Mouse (Mus musculus) layer of hippocampus, adult 2 months (tissue): ENCODE data around the gene Cbx1. TPM values are rescaled to one million over a fixed set of nuclear protein-coding genes. Genes with fewer than 3 reads are reported as not detected.
"Not testable (repeated sequence)": the region's sequence is repeated elsewhere in the genome, so short reads cannot be mapped to it uniquely, and the experiment has no call there.

Experiments used
- DNase-seq, 2 experiments: peaks; one replicate each; pipeline ENCODE4 v3.0.0; 2022; ENCODE audit warnings: low spot score in 2 of 2
- H3K27ac ChIP-seq: fragments of 200-600 bp; 2 replicates; pipeline ENCODE4 v1.8.1; 2022
- H3K4me3 ChIP-seq: fragments of 200-600 bp; 2 replicates; pipeline ENCODE4 v1.8.1; 2022; ENCODE audit warnings: mild to moderate bottlenecking
- CTCF ChIP-seq: fragments of 200-600 bp; conservative IDR thresholded peaks from 2 replicates; pipeline ENCODE4 v1.8.1; 2022; ENCODE audit warnings: antibody characterized with exemption, mild to moderate bottlenecking, moderate library complexity
- total RNA-seq, 2 experiments: library from RNA; stranded (reverse); gene quantifications; 2 replicates each; pipeline ENCODE4 v1.2.3; 2021

The Cbx1 gene
- total RNA-seq, 2 experiments from 2014 or later: 44.6 to 47.4 TPM

DNA sequence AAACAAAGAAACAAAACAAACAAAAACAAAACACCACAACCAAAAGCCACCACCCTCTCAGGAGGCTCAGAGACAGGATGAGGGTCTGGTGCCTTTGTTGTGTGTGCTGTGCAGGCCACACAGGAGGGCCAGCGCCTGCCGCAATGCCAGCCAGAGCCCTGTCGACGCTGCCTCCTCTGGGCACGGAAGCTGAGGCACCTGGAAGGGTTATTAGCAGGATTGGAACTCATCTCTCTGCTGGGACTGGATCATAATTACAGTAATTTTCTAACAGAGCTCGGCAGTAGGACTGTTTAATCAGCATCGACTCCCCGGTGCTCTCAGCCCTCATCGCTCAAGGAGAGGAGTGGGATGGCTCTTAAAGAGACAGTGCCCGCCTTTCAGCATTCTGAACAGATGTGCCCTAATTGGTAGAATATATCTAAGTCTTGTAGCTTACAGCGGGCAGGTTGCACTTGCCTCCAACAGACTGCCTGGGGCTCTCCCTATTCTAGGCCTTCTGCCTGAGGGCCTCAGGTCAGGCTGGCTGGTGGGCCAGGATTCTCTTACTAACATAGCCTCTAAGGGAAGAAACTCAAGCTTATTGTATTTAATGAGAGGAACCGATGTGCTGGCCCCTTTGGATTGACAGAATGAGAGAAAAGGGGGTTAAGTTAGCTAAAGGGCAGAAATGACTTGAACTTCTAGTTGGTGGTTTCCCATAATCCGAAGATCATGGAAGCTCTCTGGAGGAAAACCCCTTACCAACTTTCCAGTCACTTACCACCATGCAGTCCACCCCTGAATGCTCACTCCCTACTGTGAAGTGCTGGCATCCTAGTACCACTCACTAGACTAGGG, 24.2 kb upstream of the Cbx1 start:
- Histone ChIP-seq H3K4me3 (no peak overlapping the region), H3K27ac (peak overlapping the region; percentile 64)
- DNase-seq: no peak
- no peak for TF ChIP-seq CTCF

DNA sequence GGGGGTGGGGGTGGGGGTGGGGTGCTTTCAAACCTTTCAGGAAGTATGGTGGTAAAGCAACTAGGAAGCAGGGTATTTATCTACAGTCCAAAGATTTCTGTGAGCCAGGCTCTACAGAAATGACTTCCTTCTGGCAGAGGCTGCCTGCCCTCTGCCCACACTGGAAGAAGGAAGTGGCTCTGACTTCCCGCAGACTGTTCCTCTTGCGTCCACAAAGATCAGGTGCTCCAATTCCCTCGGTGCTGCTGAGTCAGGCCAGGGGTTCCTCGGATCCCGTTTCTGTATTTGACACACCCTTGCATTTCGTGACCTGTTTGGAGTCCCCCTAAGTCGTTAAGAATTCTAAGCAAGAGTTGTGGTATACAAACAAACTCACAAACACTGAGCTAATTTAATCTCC, 23.3 kb upstream of the Cbx1 start:
- DNase-seq: no peak
- no peak for TF ChIP-seq CTCF
- H3K27ac ChIP-seq: peak overlapping the region; percentile 77
- H3K4me3 ChIP-seq: no peak overlapping the region

DNA sequence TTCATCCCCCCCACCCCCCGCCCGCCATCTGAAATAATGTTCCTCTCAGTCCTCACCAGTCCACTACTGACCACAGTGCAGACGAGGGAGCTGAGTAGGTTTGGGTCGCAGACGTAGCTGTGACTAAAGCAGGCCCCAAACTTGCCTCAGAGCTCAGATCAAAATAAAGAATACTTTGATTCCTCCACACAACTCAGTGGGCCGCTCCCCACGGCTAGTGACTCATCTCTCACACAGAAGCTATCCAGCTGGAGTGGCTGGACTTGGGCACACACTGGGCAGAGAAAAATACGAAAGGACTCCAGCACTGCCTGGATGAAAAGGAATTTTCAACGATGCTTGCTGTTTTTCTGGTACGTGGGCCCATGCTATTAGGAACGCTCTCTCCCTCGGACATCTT, 22.4 kb upstream of the Cbx1 start:
- DNase-seq: no peak
- Histone ChIP-seq H3K27ac (peak overlapping the region; percentile 77), H3K4me3 (no peak overlapping the region)
- TF ChIP-seq CTCF: no peak

DNA sequence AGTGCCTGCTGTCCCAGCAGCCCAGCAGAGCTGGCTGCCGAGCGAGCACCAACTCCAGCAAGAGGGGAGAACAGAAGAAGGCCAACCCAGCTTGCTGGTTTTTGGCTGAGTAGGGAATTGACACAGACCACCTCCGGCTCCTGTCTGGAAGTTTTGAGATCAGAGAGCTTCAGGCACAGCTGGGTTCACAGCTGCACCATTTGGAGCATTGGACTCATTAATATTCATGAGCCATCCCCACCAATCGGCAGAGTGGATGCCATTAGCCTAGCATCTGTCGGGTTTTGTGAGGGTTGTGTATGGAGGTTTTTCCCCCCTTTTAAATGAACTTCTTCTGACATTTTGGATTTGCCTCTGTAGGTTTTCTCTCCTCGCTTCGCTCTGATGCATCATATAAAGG, 21.8 kb upstream of the Cbx1 start:
- TF ChIP-seq CTCF: no peak
- Histone ChIP-seq H3K4me3 (no peak overlapping the region; the same call in 1 of the 2 replicates), H3K27ac (peak overlapping the region; percentile 77)
- DNase-seq: peak in 1 of 2 experiments; percentile 51

DNA sequence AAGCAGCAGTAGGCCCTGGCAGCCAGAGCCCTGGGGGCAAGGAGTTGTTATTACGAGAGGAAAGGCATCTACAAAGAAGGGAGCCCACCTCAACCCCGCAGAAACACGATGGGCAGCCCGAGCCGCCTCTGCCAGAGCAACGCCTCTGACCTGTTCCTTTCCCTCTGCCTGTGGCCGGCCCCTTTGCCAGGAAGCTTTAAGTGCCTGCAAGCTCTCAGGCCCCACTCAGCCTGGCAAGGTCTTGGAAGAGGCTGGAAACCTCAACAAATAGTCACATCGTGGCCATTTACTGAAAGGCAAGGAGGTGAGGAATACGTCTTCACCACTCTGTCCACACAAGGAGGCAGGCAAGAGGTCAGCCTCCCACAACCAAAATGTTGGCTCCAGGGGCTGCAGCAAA, 20.7 kb upstream of the Cbx1 start:
- H3K4me3 ChIP-seq: no peak overlapping the region
- peak overlapping the region; percentile 77 for H3K27ac ChIP-seq
- no peak for TF ChIP-seq CTCF
- no peak for DNase-seq

DNA sequence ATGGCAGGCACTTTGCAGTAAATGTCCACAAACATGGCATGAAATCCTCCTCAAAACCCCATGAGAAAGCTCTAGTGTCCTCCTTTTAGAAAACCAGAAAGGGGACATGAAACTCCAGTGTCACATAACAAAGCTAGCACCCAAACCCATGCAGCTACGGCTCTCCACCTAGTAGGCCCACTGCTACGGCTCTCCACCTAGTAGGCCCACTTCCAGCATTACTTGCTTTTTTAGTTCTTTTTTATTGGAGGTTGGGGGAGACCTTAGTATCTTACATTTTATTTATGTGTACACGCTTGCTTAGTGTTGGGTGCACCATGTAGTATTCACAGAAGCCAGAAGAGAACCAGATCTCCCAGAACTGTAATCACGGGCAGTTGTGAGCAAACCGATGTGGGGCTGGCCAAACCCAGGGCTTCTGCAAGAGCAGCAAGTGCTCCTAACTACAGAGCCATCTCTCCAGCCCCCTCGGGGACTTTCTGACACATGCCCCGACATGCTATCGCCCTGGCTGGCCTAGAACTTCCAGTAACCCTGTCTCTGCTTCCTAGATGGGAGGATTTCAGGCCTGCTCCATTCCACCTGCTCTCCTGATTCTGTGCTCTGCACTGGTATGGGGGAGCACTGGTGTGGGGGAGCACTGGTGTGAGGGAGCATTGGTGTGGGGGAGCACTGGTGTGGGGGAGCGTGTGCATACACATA, 17.5 kb upstream of the Cbx1 start:
- no peak for TF ChIP-seq CTCF
- no peak overlapping the region for H3K27ac ChIP-seq
- H3K4me3 ChIP-seq: no peak overlapping the region
- DNase-seq: no peak

DNA sequence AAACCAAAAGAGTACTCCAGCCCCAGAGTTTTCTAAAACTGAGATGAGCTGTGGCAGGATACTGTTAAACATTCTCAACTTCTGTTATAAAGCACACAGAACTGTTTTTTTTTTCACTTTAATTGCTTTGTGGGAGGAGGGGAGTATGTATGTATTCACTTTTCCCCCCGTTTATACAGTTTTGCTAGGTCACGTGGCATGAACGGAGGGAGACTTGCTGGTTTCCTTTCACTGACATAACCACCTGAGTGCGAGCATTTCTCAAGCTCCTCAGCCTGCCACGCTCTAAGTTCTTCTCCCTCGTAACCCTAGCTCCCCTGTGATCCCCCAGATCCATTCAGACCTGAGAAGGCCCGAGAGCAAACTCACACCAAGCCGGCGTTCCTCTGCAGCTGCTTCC, 16.5 kb upstream of the Cbx1 start:
- DNase-seq: no peak
- TF ChIP-seq CTCF: no peak
- Histone ChIP-seq H3K4me3 (no peak overlapping the region), H3K27ac (no peak overlapping the region)

DNA sequence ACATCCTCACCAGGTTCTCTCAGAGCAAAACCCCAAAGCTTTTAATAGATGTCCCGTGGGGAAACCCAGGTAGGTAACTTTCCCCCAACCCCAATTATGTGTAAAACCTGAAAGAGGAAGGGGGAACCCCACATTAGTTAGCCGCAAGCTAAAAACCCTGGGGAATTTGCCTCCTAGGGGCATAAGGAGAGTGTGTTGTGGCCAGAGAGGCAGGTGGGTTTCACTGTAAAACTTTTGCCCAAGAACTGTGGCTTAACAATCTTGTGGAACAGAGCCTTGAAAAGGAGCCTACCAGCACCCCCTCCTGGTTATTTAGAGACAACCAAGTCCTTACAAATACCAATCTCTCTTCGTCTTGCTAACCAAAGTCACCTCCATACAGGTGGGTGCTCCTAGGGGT, 14.4 kb upstream of the Cbx1 start:
- H3K4me3 ChIP-seq: peak overlapping the region; percentile 3
- TF ChIP-seq CTCF: peak; percentile 64
- DNase-seq: no peak
- peak overlapping the region; percentile 61 for H3K27ac ChIP-seq

DNA sequence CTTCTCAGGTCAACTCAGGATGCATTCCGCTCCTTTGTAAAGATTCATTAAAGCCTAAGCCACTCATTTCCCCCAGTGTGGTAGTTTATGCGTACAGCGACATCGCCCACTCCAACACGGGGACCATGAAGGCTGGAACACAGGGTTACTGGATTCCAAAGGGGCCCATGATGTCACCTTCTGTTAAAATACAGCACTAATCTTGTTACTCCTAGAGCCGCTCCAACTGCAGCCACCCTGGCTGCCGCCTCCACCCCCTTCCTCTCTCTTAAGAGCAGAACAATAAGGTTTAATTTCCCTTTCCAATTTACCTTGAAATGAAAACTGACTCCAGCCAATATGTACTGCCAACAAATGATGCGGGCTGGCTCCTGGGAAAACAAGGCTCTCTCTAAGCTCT, 13.9 kb upstream of the Cbx1 start:
- no peak for DNase-seq
- TF ChIP-seq CTCF: no peak
- Histone ChIP-seq H3K27ac (peak overlapping the region; percentile 61), H3K4me3 (peak overlapping the region; percentile 3)

DNA sequence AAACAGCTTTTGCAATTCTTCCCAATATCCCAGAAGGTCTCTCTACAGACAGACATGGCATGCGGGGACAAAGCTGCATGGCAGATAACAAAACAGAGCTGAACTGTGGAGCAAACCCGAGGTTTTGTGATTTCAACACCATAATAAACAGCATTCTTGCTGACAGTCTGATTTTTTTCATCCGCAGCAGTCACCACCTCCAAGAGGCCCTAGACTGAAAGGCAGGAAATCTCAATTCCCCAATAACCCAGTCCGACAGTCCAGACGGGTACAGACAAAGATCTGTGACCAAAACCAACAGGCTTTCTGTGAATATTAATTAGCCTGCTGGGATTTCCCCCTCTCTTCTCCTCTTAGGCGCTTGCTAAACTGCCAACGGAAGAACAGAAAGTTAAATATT, 13.3 kb upstream of the Cbx1 start:
- DNase-seq: no peak
- Histone ChIP-seq H3K4me3 (peak overlapping the region; percentile 3), H3K27ac (peak overlapping the region; percentile 61)
- no peak for TF ChIP-seq CTCF

DNA sequence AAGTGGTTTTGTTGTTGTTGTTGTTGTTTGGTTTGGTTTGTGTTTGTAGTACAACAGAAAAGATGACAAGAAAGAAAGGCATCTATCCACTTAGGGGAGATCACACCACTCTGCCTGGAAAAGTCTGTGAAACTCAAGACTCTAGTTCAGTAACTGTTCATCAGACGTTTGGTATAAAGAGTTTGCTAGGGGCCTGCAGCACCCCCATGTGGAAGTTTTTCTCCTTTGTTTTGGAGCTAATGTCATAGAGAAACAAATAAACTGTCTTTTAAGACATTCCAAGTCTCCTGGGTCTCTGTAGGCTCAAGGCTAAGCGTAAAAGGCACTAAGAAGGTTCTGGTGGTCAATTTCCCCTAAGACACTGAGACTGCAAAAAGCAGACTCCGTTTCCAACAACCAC, 12.9 kb upstream of the Cbx1 start:
- H3K4me3 ChIP-seq: no peak overlapping the region; the same call in 1 of the 2 replicates
- DNase-seq: no peak
- TF ChIP-seq CTCF: peak; percentile 72
- H3K27ac ChIP-seq: peak overlapping the region; percentile 83

DNA sequence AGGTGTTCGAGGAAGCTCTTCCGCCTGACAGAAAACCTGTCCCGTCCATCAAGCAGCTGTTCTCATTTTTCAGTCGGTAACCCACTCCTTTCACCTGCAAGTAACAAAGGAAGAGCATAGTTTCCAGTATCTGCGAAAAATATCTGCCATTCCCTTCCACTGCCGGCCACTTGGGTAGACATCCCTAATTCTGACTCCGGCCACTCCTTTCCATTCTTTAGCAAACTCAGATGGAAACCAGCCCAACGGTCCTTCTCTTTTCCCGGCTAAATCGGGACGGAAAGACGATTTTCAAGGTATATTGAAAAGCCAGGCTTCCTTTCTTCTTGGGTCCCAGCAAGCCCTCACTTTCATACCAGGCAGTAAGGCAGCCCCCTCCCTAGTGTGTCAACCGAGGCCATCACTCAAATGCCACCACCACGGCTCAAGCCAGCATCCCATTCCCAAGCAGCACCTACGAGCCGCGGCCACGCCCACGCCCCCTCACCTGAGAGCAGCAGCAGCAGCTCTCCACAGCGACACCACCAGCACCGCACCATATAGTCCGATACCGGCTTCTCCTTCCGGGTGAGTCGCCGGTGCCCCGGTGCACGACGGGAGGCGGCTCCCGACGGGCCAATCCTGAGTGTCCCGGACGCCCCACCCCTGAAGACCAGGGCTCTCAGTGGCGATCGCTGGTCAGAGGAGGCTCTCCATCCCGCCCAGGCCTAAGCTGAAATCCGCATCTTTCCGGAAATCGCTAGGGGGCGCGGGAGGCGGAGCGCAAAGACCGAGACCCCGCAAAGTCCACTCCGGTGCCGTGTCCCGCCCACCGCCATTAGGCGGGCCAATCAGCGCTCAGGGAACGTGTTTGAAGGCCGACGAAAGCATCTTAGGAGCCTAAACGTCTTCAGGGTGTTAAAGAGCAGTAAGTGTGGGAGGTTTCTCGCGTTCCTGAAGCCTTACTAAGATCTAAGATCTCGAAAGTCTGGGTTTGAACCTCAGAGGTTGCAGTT, 11.7 kb upstream of the Cbx1 start, which contains the start of gene Snx11:
TSS of gene Snx11 (minus strand) at position 592 of the 995 bp plus-strand sequence.
- peak within 1 kb of the TSS; percentile 75 for H3K4me3 ChIP-seq
- TF ChIP-seq CTCF: peak; percentile 86
- H3K27ac ChIP-seq: peak within 1 kb of the TSS; percentile 83
- peak; percentile 99 for DNase-seq

DNA sequence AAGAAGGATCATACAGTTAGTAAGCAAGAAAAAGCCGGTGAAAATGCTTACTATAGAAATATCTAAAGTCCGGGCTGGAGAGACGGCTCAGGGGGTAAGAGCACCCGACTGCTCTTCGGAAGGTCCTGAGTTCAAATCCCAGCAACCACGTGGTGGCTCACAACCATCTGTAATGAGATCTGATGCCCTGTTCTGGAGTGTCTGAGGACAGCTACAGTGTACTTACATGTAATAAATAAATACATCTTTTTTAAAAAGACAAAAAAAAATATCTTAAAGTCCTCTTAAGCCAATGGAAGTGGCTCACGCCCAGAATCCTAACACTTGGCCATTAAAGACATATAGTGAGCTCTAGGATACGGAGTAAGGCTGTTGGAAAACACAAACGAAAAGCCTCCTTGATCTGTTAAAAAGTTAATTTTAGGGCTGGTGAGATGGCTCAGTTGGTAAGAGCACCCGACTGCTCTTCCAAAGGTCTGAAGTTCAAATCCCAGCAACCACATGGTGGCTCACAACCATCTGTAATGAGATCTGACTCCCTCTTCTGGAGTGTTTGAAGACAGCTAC, 10.8 kb upstream of the Cbx1 start:
- DNase-seq: not testable (repeated sequence)
- Histone ChIP-seq H3K4me3 (peak overlapping the region; percentile 75), H3K27ac (peak overlapping the region; percentile 83)
